Mouse (Mus musculus) ES-E14 (cell line): ENCODE measurements at regions not wholly inside any gene's neighbourhood (a gene's known extent, or its start where the extent isn't known, plus 50 kb on each side); places are given as distances from the start of the nearest gene placed in this dataset.

Experiments
- CHD2 ChIP-seq: IDR thresholded peaks from 2 replicates; pipeline ENCODE4 v1.6.1; 2014; ENCODE audit warnings: mild to moderate bottlenecking, low read depth, low read length, inconsistent platforms
- HCFC1 ChIP-seq: IDR thresholded peaks from 2 replicates; pipeline ENCODE4 v1.6.1; 2012; ENCODE audit warnings: low read length, inconsistent platforms, borderline replicate concordance; ENCODE audit not compliant: insufficient read depth

- TF ChIP-seq HCFC1: no peak
- TF ChIP-seq CHD2: no peak
Observed at GRCm38 (mm10) chr14:81483594-81483993, 1499.7 kb downstream of the Olfm4 start.
